Mouse (Mus musculus): ENCODE data around the gene C1qtnf4. TPM values are rescaled to one million over a fixed set of nuclear protein-coding genes. Genes with fewer than 3 reads are reported as not detected.
"Not testable (repeated sequence)": the region's sequence is repeated elsewhere in the genome, so short reads cannot be mapped to it uniquely, and the experiment has no call there.

C1qtnf4 gene
- polyA plus RNA-seq, 1 experiment, result 0.04 TPM

- Histone ChIP-seq H3K79me2 (ENCODE audit: control insufficient read depth, insufficient read depth) (no peaks in the 10 kb centered on the region), H3K36me3 (ENCODE audit: control insufficient read depth, insufficient read depth) (no peaks in the 10 kb centered on the region), H3K27me3 (ENCODE audit: control insufficient read depth, insufficient read depth, insufficient read length) (peaks cover 29% of the 10 kb centered on the region), H3K4me3 (no peak overlapping the region), H3ac (ENCODE audit: control insufficient read depth, insufficient read length) (no peak overlapping the region), H3K4me2 (ENCODE audit: low read depth) (no peak overlapping the region)
- TF ChIP-seq MYOG (IDR thresholded peaks at IDR 0.05; ENCODE audit: control insufficient read depth in 1 of 3, insufficient read depth in 1 of 3, insufficient read length in 2 of 3, low read depth in 2 of 3), result no peak
- no peak for TF ChIP-seq REST (IDR thresholded peaks at IDR 0.05; ENCODE audit: insufficient read depth, insufficient read length)
- TF ChIP-seq TCF12 (IDR thresholded peaks at IDR 0.05; ENCODE audit: insufficient read depth, poor library complexity, severe bottlenecking), result no peak
- TF ChIP-seq CEBPB (IDR thresholded peaks at IDR 0.05; ENCODE audit: insufficient read depth, poor library complexity, severe bottlenecking), result no peak
- no peak for TF ChIP-seq POLR2A (IDR thresholded peaks at IDR 0.05; ENCODE audit: insufficient read length, low read depth)
- no peak for TF ChIP-seq SRF (IDR thresholded peaks at IDR 0.05; ENCODE audit: control insufficient read depth, insufficient read length, low read depth)
- no peak for TF ChIP-seq MAX (IDR thresholded peaks at IDR 0.05; ENCODE audit: low read depth)
- no peak for TF ChIP-seq E2F4 (IDR thresholded peaks at IDR 0.05; ENCODE audit: insufficient read depth)
- no peak for TF ChIP-seq USF1 (IDR thresholded peaks at IDR 0.05; ENCODE audit: low read depth)
- no peak for TF ChIP-seq POLR2AphosphoS2 (IDR thresholded peaks at IDR 0.05; ENCODE audit: insufficient read length, low read depth)
- no peak for TF ChIP-seq TCF3 (IDR thresholded peaks at IDR 0.05; ENCODE audit: insufficient read length, low read depth)
- no peak for TF ChIP-seq MYOD1 (IDR thresholded peaks at IDR 0.05; ENCODE audit: control insufficient read depth in 1 of 3, insufficient read length in 2 of 3, low read depth in 2 of 3)
These were observed 776 bp downstream of the C1qtnf4 start for GRCm38 (mm10) chr2:90886436-90886835.

- peaks cover 29% of the 10 kb centered on the region for H3K27me3 ChIP-seq (ENCODE audit: control insufficient read depth, insufficient read depth, insufficient read length)
- no peaks in the 10 kb centered on the region for H3K79me2 ChIP-seq (ENCODE audit: control insufficient read depth, insufficient read depth)
These were observed 2.0 kb downstream of the C1qtnf4 start for GRCm38 (mm10) chr2:90887627-90888026.

GRCm38 (mm10) chr2:90889550-90890548 is 4.2 kb downstream of the C1qtnf4 start:
- Histone ChIP-seq H3K27me3 (ENCODE audit: control insufficient read depth, insufficient read depth, insufficient read length) (peaks cover 20% of the 10 kb centered on the region), H3K36me3 (ENCODE audit: control insufficient read depth, insufficient read depth) (no peaks in the 10 kb centered on the region), H3K4me3 (no peak overlapping the region), H3K79me2 (ENCODE audit: control insufficient read depth, insufficient read depth) (no peaks in the 10 kb centered on the region), H3ac (ENCODE audit: control insufficient read depth, insufficient read length) (no peak overlapping the region), H3K4me2 (ENCODE audit: low read depth) (no peak overlapping the region)
- TF ChIP-seq REST (IDR thresholded peaks at IDR 0.05; ENCODE audit: insufficient read depth, insufficient read length), result no peak
- no peak for TF ChIP-seq MYOG (IDR thresholded peaks at IDR 0.05; ENCODE audit: control insufficient read depth in 1 of 3, insufficient read depth in 1 of 3, insufficient read length in 2 of 3, low read depth in 2 of 3)
- no peak for TF ChIP-seq TCF3 (IDR thresholded peaks at IDR 0.05; ENCODE audit: insufficient read length, low read depth)
- TF ChIP-seq TCF12 (IDR thresholded peaks at IDR 0.05; ENCODE audit: insufficient read depth, poor library complexity, severe bottlenecking), result no peak
- no peak for TF ChIP-seq E2F4 (IDR thresholded peaks at IDR 0.05; ENCODE audit: insufficient read depth)
- no peak for TF ChIP-seq MYOD1 (IDR thresholded peaks at IDR 0.05; ENCODE audit: control insufficient read depth in 1 of 3, insufficient read length in 2 of 3, low read depth in 2 of 3)
- TF ChIP-seq POLR2AphosphoS2 (IDR thresholded peaks at IDR 0.05; ENCODE audit: insufficient read length, low read depth), result no peak
- no peak for TF ChIP-seq CEBPB (IDR thresholded peaks at IDR 0.05; ENCODE audit: insufficient read depth, poor library complexity, severe bottlenecking)

More at GRCm38 (mm10) chr2:90887627-90888026, 2.0 kb downstream of the C1qtnf4 start:
- H3K36me3 ChIP-seq (ENCODE audit: control insufficient read depth, insufficient read depth), result no peaks in the 10 kb centered on the region
- TF ChIP-seq MYOD1 (IDR thresholded peaks at IDR 0.05; ENCODE audit: control insufficient read depth in 1 of 3, insufficient read length in 2 of 3, low read depth in 2 of 3), result no peak
- TF ChIP-seq MAX (IDR thresholded peaks at IDR 0.05; ENCODE audit: low read depth), result no peak
- TF ChIP-seq TCF3 (IDR thresholded peaks at IDR 0.05; ENCODE audit: insufficient read length, low read depth), result no peak
- TF ChIP-seq CEBPB (IDR thresholded peaks at IDR 0.05; ENCODE audit: insufficient read depth, poor library complexity, severe bottlenecking), result no peak
- no peak for TF ChIP-seq POLR2A (IDR thresholded peaks at IDR 0.05; ENCODE audit: insufficient read length, low read depth)
- no peak for TF ChIP-seq SRF (IDR thresholded peaks at IDR 0.05; ENCODE audit: control insufficient read depth, insufficient read length, low read depth)
- no peak for TF ChIP-seq USF1 (IDR thresholded peaks at IDR 0.05; ENCODE audit: low read depth)
- TF ChIP-seq MYOG (IDR thresholded peaks at IDR 0.05; ENCODE audit: control insufficient read depth in 1 of 3, insufficient read depth in 1 of 3, insufficient read length in 2 of 3, low read depth in 2 of 3), result no peak
- TF ChIP-seq E2F4 (IDR thresholded peaks at IDR 0.05; ENCODE audit: insufficient read depth), result no peak
- H3ac ChIP-seq (ENCODE audit: control insufficient read depth, insufficient read length), result no peak overlapping the region
- no peak overlapping the region for H3K4me3 ChIP-seq
- H3K4me2 ChIP-seq (ENCODE audit: low read depth), result peak overlapping the region; percentile 8

- Histone ChIP-seq H3K36me3 (ENCODE audit: control insufficient read depth, insufficient read depth) (peaks cover 20% of the 10 kb centered on the region), H3K4me2 (ENCODE audit: low read depth) (no peak overlapping the region), H3ac (ENCODE audit: control insufficient read depth, insufficient read length) (no peak overlapping the region), H3K27me3 (ENCODE audit: control insufficient read depth, insufficient read depth, insufficient read length) (no peaks in the 10 kb centered on the region), H3K79me2 (ENCODE audit: control insufficient read depth, insufficient read depth) (no peaks in the 10 kb centered on the region), H3K4me3 (no peak overlapping the region)
- no peak for TF ChIP-seq POLR2AphosphoS2 (IDR thresholded peaks at IDR 0.05; ENCODE audit: insufficient read length, low read depth)
- TF ChIP-seq E2F4 (IDR thresholded peaks at IDR 0.05; ENCODE audit: insufficient read depth), result no peak
- no peak for TF ChIP-seq CEBPB (IDR thresholded peaks at IDR 0.05; ENCODE audit: insufficient read depth, poor library complexity, severe bottlenecking)
- no peak for TF ChIP-seq TCF12 (IDR thresholded peaks at IDR 0.05; ENCODE audit: insufficient read depth, poor library complexity, severe bottlenecking)
- TF ChIP-seq REST (IDR thresholded peaks at IDR 0.05; ENCODE audit: insufficient read depth, insufficient read length), result no peak
- TF ChIP-seq MAX (IDR thresholded peaks at IDR 0.05; ENCODE audit: low read depth), result no peak
- TF ChIP-seq USF1 (IDR thresholded peaks at IDR 0.05; ENCODE audit: low read depth), result no peak
- TF ChIP-seq MYOD1 (IDR thresholded peaks at IDR 0.05; ENCODE audit: control insufficient read depth in 1 of 3, insufficient read length in 2 of 3, low read depth in 2 of 3), result peak in 1 of 3 experiments; percentile 46
- no peak for TF ChIP-seq TCF3 (IDR thresholded peaks at IDR 0.05; ENCODE audit: insufficient read length, low read depth)
- TF ChIP-seq SRF (IDR thresholded peaks at IDR 0.05; ENCODE audit: control insufficient read depth, insufficient read length, low read depth), result no peak
- TF ChIP-seq MYOG (IDR thresholded peaks at IDR 0.05; ENCODE audit: control insufficient read depth in 1 of 3, insufficient read depth in 1 of 3, insufficient read length in 2 of 3, low read depth in 2 of 3), result peak in 1 of 3 experiments; percentile 45
These were observed 8.1 kb downstream of the C1qtnf4 start for GRCm38 (mm10) chr2:90893673-90894298.

- peaks cover 23% of the 10 kb centered on the region for H3K36me3 ChIP-seq (ENCODE audit: control insufficient read depth, insufficient read depth)
- H3K79me2 ChIP-seq (ENCODE audit: control insufficient read depth, insufficient read depth); H3K4me3 ChIP-seq; H3K4me2 ChIP-seq (ENCODE audit: low read depth); H3K27me3 ChIP-seq (ENCODE audit: control insufficient read depth, insufficient read depth, insufficient read length); H3ac ChIP-seq (ENCODE audit: control insufficient read depth, insufficient read length): not testable (repeated sequence)
These were observed 8.6 kb downstream of the C1qtnf4 start for GRCm38 (mm10) chr2:90894299-90894677.
